Mouse (Mus musculus) stomach, postnatal 0 days (tissue): Measurements from ENCODE around the gene 1500015O10Rik. TPM values are rescaled to one million over a fixed set of nuclear protein-coding genes. Genes with fewer than 3 reads are reported as not detected.

Source experiments
- ATAC-seq: fragments of 200-750 bp; cut with Nextera tagmentation; 2 replicates; pipeline ENCODE4 v1.8.0; 2017; ENCODE audit not compliant: low FRiP score, low TSS enrichment
- DNase-seq: peaks from one replicate; pipeline ENCODE4 v3.0.0-alpha.2; 2016; ENCODE audit warnings: low spot score
- H3K27ac ChIP-seq: fragments of 300-500 bp; sonication (generic); replicated peaks from 2 replicates; pipeline ENCODE4 v1.5.1; 2014; ENCODE audit warnings: mild to moderate bottlenecking, control low read depth
- H3K27me3 ChIP-seq: fragments of 300-500 bp; sonication (generic); 2 replicates; pipeline ENCODE4 v1.6.1; 2014; ENCODE audit warnings: low read length; ENCODE audit not compliant: control insufficient read depth, insufficient read depth
- H3K36me3 ChIP-seq: fragments of 300-500 bp; sonication (generic); 2 replicates; pipeline ENCODE4 v1.6.1; 2014; ENCODE audit warnings: low read length, mixed read lengths; ENCODE audit not compliant: control insufficient read depth, insufficient read depth
- H3K4me1 ChIP-seq: fragments of 300-500 bp; sonication (generic); replicated peaks from 2 replicates; pipeline ENCODE4 v1.6.1; 2014; ENCODE audit warnings: antibody characterized with exemption; ENCODE audit not compliant: control insufficient read depth, insufficient read depth
- H3K4me2 ChIP-seq: fragments of 300-500 bp; sonication (generic); replicated peaks from 2 replicates; pipeline ENCODE4 v1.6.1; 2014; ENCODE audit warnings: low read depth, mild to moderate bottlenecking, control low read depth, moderate library complexity
- H3K4me3 ChIP-seq: fragments of 300-500 bp; sonication (generic); 2 replicates; pipeline ENCODE4 v1.5.1; 2014; ENCODE audit warnings: low read depth, low read length, control low read depth
- H3K9ac ChIP-seq: fragments of 300-500 bp; sonication (generic); 2 replicates; pipeline ENCODE4 v1.6.1; 2014; ENCODE audit warnings: mild to moderate bottlenecking, low read length, control low read depth, mixed read lengths
- H3K9me3 ChIP-seq: fragments of 300-500 bp; sonication (generic); 2 replicates; pipeline ENCODE4 v1.6.1; 2016; ENCODE audit warnings: low read length; ENCODE audit not compliant: control insufficient read depth
- CTCF ChIP-seq: IDR thresholded peaks from 2 replicates; pipeline ENCODE4 v1.5.1; 2016; ENCODE audit warnings: antibody characterized with exemption, low read depth, mild to moderate bottlenecking, moderate library complexity
- EP300 ChIP-seq: optimal IDR thresholded peaks from 2 replicates; pipeline ENCODE3; 2016; ENCODE audit warnings: antibody characterized with exemption
- WGBS: fragments of 180-500 bp; shearing (Covaris S2); extraction: QIAGEN DNeasy Blood & Tissue Kit; methylation state at CpG from one replicate; pipeline ENCODE4 v1.1.7; 2014; 5-methylcytosine and 5-hydroxymethylcytosine counted together
- polyA plus RNA-seq: library from polyadenylated mRNA; unstranded; fragments of >200 nt; fragmentation: Nextera tagmentation; extraction: Ambion mirVana; gene quantifications from 2 replicates; pipeline ENCODE4 v1.2.1, GENCODE M21; 2015

1500015O10Rik gene
- 15.5 and 16.6 TPM in 2 replicates for polyA plus RNA-seq

DNA sequence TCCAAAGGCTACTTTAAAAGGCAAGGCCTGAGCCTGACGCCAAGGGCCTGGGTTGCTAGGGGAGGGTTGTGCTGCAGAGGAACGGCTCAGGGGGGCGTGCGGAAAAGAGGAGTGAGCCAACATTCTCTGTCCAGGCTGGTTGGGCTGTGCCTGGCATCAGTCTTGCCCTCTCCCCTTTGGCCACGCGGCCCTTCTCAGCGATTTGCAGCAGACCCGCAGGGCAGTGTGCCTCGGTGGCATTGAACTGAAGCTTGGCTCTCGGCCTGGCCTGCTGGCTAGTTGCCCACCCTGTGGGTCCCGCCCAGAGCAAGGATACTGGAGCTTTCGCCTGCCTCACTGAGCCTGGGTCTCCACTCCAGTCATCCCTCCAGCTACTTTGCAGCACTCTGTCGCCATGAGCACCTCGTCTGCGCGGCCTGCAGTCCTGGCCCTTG, at the start of gene 1500015O10Rik:
Gene 1500015O10Rik, plus strand, starts transcription at position 112 of the 434 bp plus-strand sequence.
- H3K4me3 ChIP-seq = no peak within 1 kb of the TSS
- H3K9me3 ChIP-seq = no peaks in the 10 kb centered on the region
- DNase-seq = peak; percentile 46
- H3K27me3 ChIP-seq = no peaks in the 10 kb centered on the region
- TF ChIP-seq EP300 (no peak), CTCF (no peak)
- H3K36me3 ChIP-seq = no peaks in the 10 kb centered on the region
- no peak within 1 kb of the TSS for H3K9ac ChIP-seq
- peak within 1 kb of the TSS; percentile 40; the same call in 1 of the 2 replicates for H3K27ac ChIP-seq
- 42% methylated on average over 16 of the region's 16 CpGs for WGBS
- peak; percentile 69; the same call in 1 of the 2 replicates for ATAC-seq
- no peak within 1 kb of the TSS; the same call in 1 of the 2 replicates for H3K4me2 ChIP-seq
- no peaks in the 10 kb centered on the region for H3K4me1 ChIP-seq

DNA sequence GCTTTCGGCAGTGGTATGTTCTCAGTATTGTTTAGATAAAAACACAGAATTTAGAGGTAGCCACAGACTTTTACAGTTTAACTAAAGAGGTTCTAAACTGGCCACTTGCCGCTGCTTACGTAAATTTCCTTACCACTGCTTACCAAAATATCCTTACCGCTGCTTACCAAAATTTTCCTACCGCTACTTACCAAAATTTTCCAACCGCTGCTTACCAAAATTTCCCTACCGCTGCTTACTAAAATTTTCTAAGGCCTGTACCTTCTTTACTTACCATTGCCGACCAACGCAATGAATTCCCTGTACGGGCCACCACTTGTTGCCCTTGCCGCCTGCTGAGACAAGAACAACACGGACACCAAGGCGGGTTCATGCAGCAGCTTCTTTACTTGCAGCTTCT, 40.4 kb upstream of the 1500015O10Rik start:
- Histone ChIP-seq H3K27ac (no peak overlapping the region), H3K9me3 (no peaks in the 10 kb centered on the region), H3K27me3 (no peaks in the 10 kb centered on the region), H3K4me3 (no peak overlapping the region), H3K4me1 (0 out of 2 replicates have a peak, but pooled peaks cover 3% of the 10 kb centered on the region), H3K36me3 (no peaks in the 10 kb centered on the region), H3K9ac (no peak overlapping the region), H3K4me2 (no peak overlapping the region)
- TF ChIP-seq EP300 = no peak
- no peak for TF ChIP-seq CTCF
- no peak for ATAC-seq
- 91% methylated on average over 13 of the region's 13 CpGs for WGBS
- DNase-seq = no peak

DNA sequence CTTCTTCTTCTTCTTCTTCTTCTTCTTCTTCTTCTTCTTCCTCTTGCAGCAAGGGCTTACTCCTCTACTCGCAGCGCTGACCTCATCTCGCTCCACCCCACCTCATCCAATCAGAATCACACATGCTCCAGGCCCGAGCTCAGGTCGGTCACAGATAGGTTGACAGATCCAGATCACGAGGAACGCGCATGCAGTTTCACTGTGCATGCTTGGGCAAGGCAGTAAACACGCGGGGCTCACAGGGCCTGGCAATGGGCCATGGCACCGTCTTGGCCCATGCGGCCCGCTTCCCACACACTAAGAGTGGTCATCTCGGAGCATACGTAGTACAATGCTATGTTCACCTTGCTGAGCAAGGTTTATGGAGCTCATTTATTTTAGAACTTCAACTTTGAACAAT, 39.9 kb upstream of the 1500015O10Rik start:
- ATAC-seq (no peak), DNase-seq (no peak)
- H3K4me1 ChIP-seq = 0 out of 2 replicates have a peak, but pooled peaks cover 3% of the 10 kb centered on the region
- no peak overlapping the region for H3K27ac ChIP-seq
- 93% methylated on average over 15 of the region's 15 CpGs for WGBS
- no peaks in the 10 kb centered on the region for H3K9me3 ChIP-seq
- no peaks in the 10 kb centered on the region for H3K36me3 ChIP-seq
- no peak overlapping the region for H3K4me2 ChIP-seq
- H3K27me3 ChIP-seq = no peaks in the 10 kb centered on the region
- no peak overlapping the region for H3K9ac ChIP-seq
- TF ChIP-seq EP300 (no peak), CTCF (no peak)
- H3K4me3 ChIP-seq = no peak overlapping the region

DNA sequence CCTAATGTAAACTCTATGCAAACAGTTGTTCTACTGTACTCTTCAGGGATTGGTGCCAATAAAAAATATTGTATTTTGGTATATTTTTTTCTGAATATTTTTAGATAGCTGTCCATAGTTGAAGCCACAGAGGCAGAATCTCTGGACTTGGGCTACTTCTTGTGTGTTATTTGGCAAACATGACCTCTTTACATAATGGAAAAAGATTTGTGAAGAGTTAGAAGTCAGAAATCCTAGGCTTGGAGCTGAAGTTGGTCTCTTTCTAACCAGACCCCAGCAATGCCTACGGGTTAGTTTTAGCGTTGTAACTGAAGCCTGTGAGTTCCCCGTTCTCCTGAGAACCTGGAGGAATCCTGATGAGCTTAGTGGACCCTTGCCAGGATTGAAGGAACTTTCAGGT, 36.3 kb upstream of the 1500015O10Rik start:
- DNase-seq = no peak
- Histone ChIP-seq H3K9me3 (no peaks in the 10 kb centered on the region), H3K9ac (no peak overlapping the region), H3K4me3 (no peak overlapping the region), H3K4me1 (0 out of 2 replicates have a peak, but pooled peaks cover 3% of the 10 kb centered on the region), H3K36me3 (no peaks in the 10 kb centered on the region), H3K27me3 (no peaks in the 10 kb centered on the region), H3K4me2 (no peak overlapping the region), H3K27ac (no peak overlapping the region)
- TF ChIP-seq EP300 = no peak
- no peak for TF ChIP-seq CTCF
- WGBS = 63% methylated on average over 3 of the region's 3 CpGs
- no peak for ATAC-seq

DNA sequence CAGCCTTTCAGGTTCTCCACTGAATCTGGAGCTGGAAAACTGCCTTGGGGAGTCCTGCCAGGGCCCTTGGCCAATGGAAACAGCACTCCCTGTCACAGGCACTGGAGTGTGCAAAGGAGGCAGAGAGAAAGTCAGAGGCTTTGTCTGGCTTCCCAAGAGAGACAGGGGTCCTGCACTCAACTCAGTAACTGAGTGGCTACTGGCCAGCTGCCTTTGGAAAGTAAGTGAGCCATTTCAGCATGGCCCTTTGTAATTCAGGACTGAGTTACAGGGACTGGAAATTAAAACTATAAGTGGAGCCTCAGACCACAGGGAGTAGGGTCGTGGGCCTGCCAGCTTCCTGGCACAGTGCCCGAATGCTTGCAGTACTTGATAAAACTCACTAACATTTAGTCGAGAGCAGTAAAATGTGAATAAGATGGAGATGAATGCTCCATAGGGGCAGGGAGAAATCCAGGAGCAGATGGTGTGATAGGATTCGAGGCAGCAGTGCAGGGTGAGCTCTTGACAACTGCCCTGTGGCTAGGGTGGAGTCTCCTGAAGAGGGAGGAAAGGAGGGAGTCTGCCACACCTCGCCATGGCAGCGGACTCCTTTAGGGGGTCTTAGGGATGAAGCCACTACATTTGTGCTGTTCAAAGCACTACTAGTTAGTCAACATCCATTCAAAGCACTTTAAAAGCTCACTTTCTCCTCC, 35.4 kb upstream of the 1500015O10Rik start:
- no peak for TF ChIP-seq EP300
- TF ChIP-seq CTCF = no peak
- 24% methylated on average over 6 of the region's 6 CpGs for WGBS

DNA sequence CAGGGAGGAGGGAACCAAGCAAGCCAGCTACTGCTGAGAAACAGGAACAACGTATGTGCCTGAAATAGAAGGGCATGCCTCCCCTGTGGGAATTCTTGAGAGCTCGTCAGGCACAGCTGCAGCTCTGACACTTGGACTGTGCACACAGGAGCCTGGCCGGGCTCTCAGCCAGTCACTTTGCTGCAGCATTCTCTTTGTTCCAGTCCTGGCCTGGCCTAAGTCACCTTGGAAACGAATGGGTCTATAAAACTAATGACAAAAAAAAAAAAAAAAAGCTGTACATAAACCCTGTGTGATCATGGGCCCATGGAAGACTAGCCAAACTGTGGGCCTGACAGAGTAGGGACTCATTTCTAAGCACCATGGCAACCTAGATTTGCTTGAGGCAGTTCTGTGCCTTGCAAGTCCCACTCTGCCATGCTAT, 31.8 kb upstream of the 1500015O10Rik start:
- 8% methylated on average over 4 of the region's 4 CpGs for WGBS

More for the DNA sequence above, 35.4 kb upstream of the 1500015O10Rik start:
- DNase-seq = peak; percentile 45
- Histone ChIP-seq H3K9ac (no peak overlapping the region), H3K4me1 (0 out of 2 replicates have a peak, but pooled peaks cover 3% of the 10 kb centered on the region), H3K4me2 (no peak overlapping the region), H3K36me3 (no peaks in the 10 kb centered on the region), H3K4me3 (no peak overlapping the region), H3K9me3 (no peaks in the 10 kb centered on the region), H3K27me3 (no peaks in the 10 kb centered on the region), H3K27ac (0 out of 2 replicates have a peak overlapping the region, but pooled peaks have one; percentile 14)
- peak; percentile 47; the same call in 1 of the 2 replicates for ATAC-seq

More for the DNA sequence above, 31.8 kb upstream of the 1500015O10Rik start:
- H3K9ac ChIP-seq = no peak overlapping the region
- ATAC-seq (no peak), DNase-seq (no peak)
- H3K4me1 ChIP-seq = 0 out of 2 replicates have a peak, but pooled peaks cover 3% of the 10 kb centered on the region
- H3K4me2 ChIP-seq = no peak overlapping the region
- TF ChIP-seq CTCF (no peak), EP300 (no peak)
- no peaks in the 10 kb centered on the region for H3K36me3 ChIP-seq
- no peaks in the 10 kb centered on the region for H3K9me3 ChIP-seq
- H3K4me3 ChIP-seq = no peak overlapping the region
- H3K27me3 ChIP-seq = no peaks in the 10 kb centered on the region
- H3K27ac ChIP-seq = no peak overlapping the region
